Mouse (Mus musculus): Measurements from ENCODE around the gene Vti1a.

DNA sequence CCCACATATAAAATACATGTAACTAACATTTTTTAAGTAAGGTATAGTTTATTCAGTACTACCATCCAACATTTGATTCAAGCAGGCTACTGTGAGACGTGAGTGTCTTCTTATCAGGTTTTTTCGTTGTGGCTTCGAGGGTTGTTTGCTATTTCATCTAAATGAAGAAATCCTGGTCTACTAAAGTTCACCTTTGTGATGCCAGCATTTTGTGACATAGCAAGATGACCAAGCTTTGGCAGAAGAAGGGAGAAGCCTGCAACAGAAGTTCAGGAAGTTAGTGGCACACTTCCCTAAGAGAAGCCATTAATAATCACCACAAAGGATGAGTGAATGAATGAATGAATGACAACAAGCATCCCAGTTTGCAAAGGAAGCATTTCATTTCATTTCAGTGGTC is 278.4 kb downstream of the Vti1a start:
- TF ChIP-seq CTCF (IDR thresholded peaks at IDR 0.05) (no peak), EP300 (IDR thresholded peaks at IDR 0.05) (no peak)

Measured in lung, postnatal 0 days (tissue).